Mouse (Mus musculus): ENCODE results near the gene Ankrd33b. TPM values are rescaled to one million over a fixed set of nuclear protein-coding genes. Genes with fewer than 3 reads are reported as not detected.
A peak's percentile ranks its signal among the peaks of the same experiment; 100 is the strongest.

The Ankrd33b gene
- total and polyA plus RNA-seq, 3 experiments = 50.0 to 69.6 (median 60.3) TPM

- H3K79me2 ChIP-seq (replicated peaks; ENCODE audit: control insufficient read depth, extremely low read depth, insufficient read depth, poor library complexity, severe bottlenecking) = peaks cover 99% of the 10 kb centered on the region
- no peaks in the 10 kb centered on the region for H3K9me3 ChIP-seq (replicated peaks; ENCODE audit: low read length)
- dilution Hi-C loops (cut with MboI; ENCODE audit: extremely low pct_ligation_motif_present, extremely low pct_unique_long_range_greater_than_20kb, low sequenced_read_pairs) (no loop called here), in situ Hi-C loops (cut with MboI; ENCODE audit: low pct_ligation_motif_present, low pct_unique_long_range_greater_than_20kb, low sequenced_read_pairs) (no loop called here)
- TF ChIP-seq GABPA (IDR thresholded peaks at IDR 0.05; ENCODE audit: insufficient replicate concordance, low read depth, low read length) = no peak
- no peak for TF ChIP-seq SIN3A (IDR thresholded peaks at IDR 0.05; ENCODE audit: low read length)
- TF ChIP-seq ELF1 (IDR thresholded peaks at IDR 0.05; ENCODE audit: low read depth, low read length) = peak; percentile 46
- 0 out of 2 replicates have a peak, but pooled peaks have one; percentile 5 for TF ChIP-seq BHLHE40 (IDR thresholded peaks at IDR 0.05; ENCODE audit: low read depth, low read length)
- H3K27ac ChIP-seq (ENCODE audit: insufficient read depth, low read depth) = peak overlapping the region; percentile 24
- H3K4me3 ChIP-seq (replicated peaks in 1 of 3; ENCODE audit: low read depth in 2 of 3, low read length in 2 of 3, poor library complexity in 1 of 3) = peak overlapping the region; percentile 4 to 31 (median 28)
- H3K4me1 ChIP-seq (ENCODE audit: control insufficient read depth in 1 of 2, insufficient read depth in 2 of 2) = peaks cover 36 to 76% of the 10 kb centered on the region in 2 experiments
- no peaks in the 10 kb centered on the region for H3K27me3 ChIP-seq (replicated peaks)
- H3K4me2 ChIP-seq (ENCODE audit: insufficient read depth, low read depth, poor library complexity, severe bottlenecking) = peak overlapping the region; percentile 55
- no peak overlapping the region for H3K9ac ChIP-seq (ENCODE audit: insufficient read depth, low read depth)
- H3K36me3 ChIP-seq (replicated peaks in 1 of 2; ENCODE audit: control insufficient read depth in 1 of 2, insufficient read depth in 1 of 2, low read length in 1 of 2) = peaks cover 47 to 87% of the 10 kb centered on the region in 2 experiments
- no peak for DNase-seq (ENCODE audit: extremely low read depth)
Measured at GRCm38 (mm10) chr15:31361259-31361853, 6.2 kb downstream of the Ankrd33b start.

- peak overlapping the region; percentile 55 for H3K4me2 ChIP-seq (ENCODE audit: insufficient read depth, low read depth, poor library complexity, severe bottlenecking)
- no peak for DNase-seq (ENCODE audit: extremely low read depth)
- 0 out of 2 replicates have a peak, but pooled peaks have one; percentile 24 for TF ChIP-seq BHLHE40 (IDR thresholded peaks at IDR 0.05; ENCODE audit: low read depth, low read length)
- TF ChIP-seq EP300 (IDR thresholded peaks at IDR 0.05; ENCODE audit: low read length) = peak; percentile 63
- TF ChIP-seq MXI1 (IDR thresholded peaks at IDR 0.05; ENCODE audit: low read depth, low read length) = 0 out of 2 replicates have a peak, but pooled peaks have one; percentile 21
- TF ChIP-seq UBTF (IDR thresholded peaks at IDR 0.05; ENCODE audit: low read depth, low read length) = no peak
- no peak overlapping the region for H3K9ac ChIP-seq (ENCODE audit: insufficient read depth, low read depth)
- in situ Hi-C loops (cut with MboI; ENCODE audit: low pct_ligation_motif_present, low pct_unique_long_range_greater_than_20kb, low sequenced_read_pairs) = no loop called here
- H3K79me2 ChIP-seq (replicated peaks; ENCODE audit: control insufficient read depth, extremely low read depth, insufficient read depth, poor library complexity, severe bottlenecking) = peaks cover 99% of the 10 kb centered on the region
- peaks cover 36 to 81% of the 10 kb centered on the region in 2 experiments for H3K4me1 ChIP-seq (ENCODE audit: control insufficient read depth in 1 of 2, insufficient read depth in 2 of 2)
- H3K27me3 ChIP-seq (replicated peaks) = no peaks in the 10 kb centered on the region
- peak overlapping the region in 1 of 3 experiments; percentile 31 for H3K4me3 ChIP-seq (replicated peaks in 1 of 3; ENCODE audit: low read depth in 2 of 3, low read length in 2 of 3, poor library complexity in 1 of 3)
- no peak overlapping the region for H3K27ac ChIP-seq (ENCODE audit: insufficient read depth, low read depth)
- H3K9me3 ChIP-seq (replicated peaks; ENCODE audit: low read length) = no peaks in the 10 kb centered on the region
- peaks cover 47 to 88% of the 10 kb centered on the region in 2 experiments for H3K36me3 ChIP-seq (replicated peaks in 1 of 2; ENCODE audit: control insufficient read depth in 1 of 2, insufficient read depth in 1 of 2, low read length in 1 of 2)
- dilution Hi-C loops (cut with MboI; ENCODE audit: extremely low pct_ligation_motif_present, extremely low pct_unique_long_range_greater_than_20kb, low sequenced_read_pairs) = no loop called here
Measured at GRCm38 (mm10) chr15:31360593-31360992, 6.9 kb downstream of the Ankrd33b start.

DNA sequence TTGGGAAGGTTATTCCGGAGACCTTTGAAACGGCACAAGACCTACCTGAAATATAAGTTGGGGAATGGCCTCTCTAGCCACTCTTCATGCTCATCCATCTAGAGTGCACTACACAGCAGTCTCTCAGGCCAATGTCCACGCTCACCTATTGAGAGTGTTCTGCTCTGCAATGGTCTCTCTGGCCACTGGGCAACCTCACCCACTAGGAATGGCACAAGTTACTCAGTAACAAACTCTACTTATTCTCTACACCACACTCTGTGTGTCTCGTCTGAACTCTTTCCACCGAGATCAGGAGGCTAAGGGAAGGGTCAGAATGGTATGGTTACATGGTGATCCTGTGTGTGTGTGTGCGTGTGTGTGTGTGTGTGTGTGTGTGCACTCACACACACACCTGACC lies 7.7 kb downstream of the Ankrd33b start:
- dilution Hi-C loops (cut with MboI; ENCODE audit: extremely low pct_ligation_motif_present, extremely low pct_unique_long_range_greater_than_20kb, low sequenced_read_pairs) (no loop called here), in situ Hi-C loops (cut with MboI; ENCODE audit: low pct_ligation_motif_present, low pct_unique_long_range_greater_than_20kb, low sequenced_read_pairs) (no loop called here)
- no peak overlapping the region for H3K4me2 ChIP-seq (ENCODE audit: insufficient read depth, low read depth, poor library complexity, severe bottlenecking)
- no peaks in the 10 kb centered on the region for H3K9me3 ChIP-seq (replicated peaks; ENCODE audit: low read length)
- H3K36me3 ChIP-seq (replicated peaks in 1 of 2; ENCODE audit: control insufficient read depth in 1 of 2, insufficient read depth in 1 of 2, low read length in 1 of 2) = peaks cover 45 to 88% of the 10 kb centered on the region in 2 experiments
- H3K9ac ChIP-seq (ENCODE audit: insufficient read depth, low read depth) = no peak overlapping the region
- no peak overlapping the region for H3K27ac ChIP-seq (ENCODE audit: insufficient read depth, low read depth)
- peaks cover 36 to 87% of the 10 kb centered on the region in 2 experiments for H3K4me1 ChIP-seq (ENCODE audit: control insufficient read depth in 1 of 2, insufficient read depth in 2 of 2)
- H3K27me3 ChIP-seq (replicated peaks) = no peaks in the 10 kb centered on the region
- no peak for DNase-seq (ENCODE audit: extremely low read depth)
- peaks cover 98% of the 10 kb centered on the region for H3K79me2 ChIP-seq (replicated peaks; ENCODE audit: control insufficient read depth, extremely low read depth, insufficient read depth, poor library complexity, severe bottlenecking)
- H3K4me3 ChIP-seq (replicated peaks in 1 of 3; ENCODE audit: low read depth in 2 of 3, low read length in 2 of 3, poor library complexity in 1 of 3) = no peak overlapping the region
- peak; percentile 26; the same call in 1 of the 2 replicates for TF ChIP-seq SIN3A (IDR thresholded peaks at IDR 0.05; ENCODE audit: low read length)
- TF ChIP-seq PAX5 (IDR thresholded peaks at IDR 0.05; ENCODE audit: low read length) = no peak
